Mouse (Mus musculus) Muller cell, postnatal 12 days (primary cell): ENCODE measurements around the gene 4933430I17Rik.
"Not testable (repeated sequence)": the region's sequence is repeated elsewhere in the genome, so short reads cannot be mapped to it uniquely, and the experiment has no call there.

Experiments used
- DNase-seq: peaks from one replicate; pipeline ENCODE4 v3.0.0-alpha.2; 2015; ENCODE audit errors: inconsistent ontology term

The 4933430I17Rik gene

DNA sequence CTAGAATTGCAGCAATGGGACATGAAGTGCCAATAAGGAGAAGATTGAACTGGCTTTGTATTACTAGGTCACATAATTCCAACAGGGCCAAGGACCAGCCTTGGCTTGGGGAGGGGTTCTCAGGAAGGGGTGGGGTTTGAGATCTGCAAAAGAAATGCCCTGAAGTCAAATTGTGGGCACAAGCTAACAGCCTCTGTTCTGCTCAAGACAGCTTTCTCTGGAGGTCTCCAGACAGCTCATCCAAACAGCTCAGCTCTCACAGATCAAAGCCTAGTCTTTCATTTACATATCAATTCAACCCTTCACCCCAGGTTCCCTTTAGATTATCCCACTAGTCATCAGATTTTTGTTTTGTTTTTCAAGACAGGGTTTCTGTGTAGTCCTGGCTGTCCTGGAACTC is 19.6 kb downstream of the 4933430I17Rik start:
- no peak for DNase-seq

DNA sequence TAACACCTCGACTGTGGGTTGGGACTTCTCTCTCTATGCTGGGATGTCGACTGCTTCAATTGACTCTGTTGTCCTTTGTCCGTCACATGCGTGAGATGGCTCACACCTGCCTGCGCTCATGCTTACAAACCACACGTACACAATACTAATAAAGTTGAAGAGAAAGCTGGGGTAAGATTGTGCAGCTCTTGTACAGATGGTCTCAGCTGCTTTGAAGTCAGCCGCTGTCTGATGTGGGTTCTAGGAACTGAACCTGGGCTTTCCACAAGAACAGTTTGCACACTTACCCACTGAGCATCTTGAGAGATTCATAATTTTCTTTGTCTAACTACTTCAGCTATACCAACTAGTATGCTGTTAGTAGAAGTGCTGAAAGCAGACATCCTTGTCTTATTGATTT is 26.8 kb downstream of the 4933430I17Rik start:
- no peak for DNase-seq

DNA sequence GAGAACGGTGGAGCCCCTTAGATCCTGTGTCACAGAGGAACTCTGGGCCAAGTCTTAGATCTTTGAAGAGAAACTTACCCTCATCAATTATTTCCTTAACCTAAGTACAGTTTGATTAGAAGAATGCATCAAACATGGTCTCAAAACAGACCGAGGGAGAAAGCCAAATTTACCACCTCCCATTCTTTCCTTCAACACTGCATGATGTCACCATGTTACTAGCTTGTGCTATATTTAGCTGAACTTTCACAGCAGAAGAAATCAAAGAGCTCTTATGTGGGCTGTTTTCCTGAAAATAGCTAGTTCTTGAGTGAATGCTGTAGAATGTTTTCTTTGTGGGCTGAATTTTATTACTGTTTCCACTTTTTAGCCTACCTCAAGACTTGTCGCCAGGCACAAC is 32.3 kb downstream of the 4933430I17Rik start:
- peak; percentile 16 for DNase-seq

DNA sequence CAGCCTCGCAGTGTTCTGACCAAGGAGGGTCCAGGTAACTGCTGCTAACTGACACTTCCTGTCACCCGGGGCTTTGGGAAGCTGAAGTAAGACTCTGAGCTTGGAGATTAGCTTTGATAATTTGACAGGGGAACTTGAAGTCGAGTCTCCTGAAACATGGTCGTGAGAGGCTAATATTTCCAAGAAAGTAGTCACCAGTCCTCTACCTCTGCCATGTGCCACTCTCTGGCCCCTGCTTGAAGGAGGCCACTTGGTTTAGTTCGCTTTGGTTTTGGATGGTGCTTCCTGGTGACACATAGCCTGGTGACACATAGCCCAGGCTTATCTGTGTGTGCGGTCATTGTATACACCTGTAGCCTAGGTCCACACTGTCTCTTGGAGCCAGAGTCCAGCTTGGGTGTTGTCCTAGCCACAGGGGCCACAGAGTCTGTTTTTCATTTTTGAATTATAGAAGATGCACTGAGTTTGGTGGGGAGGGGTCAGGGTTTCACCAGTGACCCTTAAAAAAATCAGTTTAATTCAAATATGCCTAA is 34.7 kb downstream of the 4933430I17Rik start, which contains the start of gene Rgs3:
Gene Rgs3, plus strand, starts transcription at position 51 of the 533 bp plus-strand sequence.
- no peak for DNase-seq

DNA sequence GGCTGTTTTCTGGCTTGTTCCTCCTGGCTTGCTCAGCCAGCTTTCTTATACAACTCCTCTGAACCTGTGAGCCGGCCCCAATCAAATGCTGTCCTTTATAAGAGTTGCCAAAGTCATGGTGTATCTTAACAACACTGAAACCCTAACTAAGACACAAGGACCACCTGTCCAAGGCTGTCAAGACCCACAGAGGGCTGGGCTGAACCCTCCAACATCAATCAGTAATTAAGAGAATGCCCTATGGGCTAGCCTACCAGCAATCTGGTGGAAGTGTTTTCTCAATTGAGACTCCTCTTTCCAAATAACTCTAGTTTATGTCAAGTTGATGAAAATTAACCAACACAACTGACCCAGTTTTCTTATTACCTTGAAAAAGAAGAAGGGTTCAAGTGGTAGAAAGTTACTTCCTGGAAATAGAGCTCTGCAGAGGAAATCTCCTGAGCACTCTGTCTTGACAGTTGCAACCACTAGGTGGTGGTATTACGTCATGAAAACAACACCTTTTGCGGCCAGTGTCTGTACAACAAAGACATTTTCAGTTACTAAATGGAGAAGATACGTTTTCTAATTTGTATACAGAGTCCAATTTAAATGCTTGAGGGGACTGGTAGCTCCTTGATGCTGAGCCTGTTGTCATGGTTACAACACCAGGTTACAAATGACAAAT is 35.9 kb downstream of the 4933430I17Rik start:
- peak; percentile 54 for DNase-seq

DNA sequence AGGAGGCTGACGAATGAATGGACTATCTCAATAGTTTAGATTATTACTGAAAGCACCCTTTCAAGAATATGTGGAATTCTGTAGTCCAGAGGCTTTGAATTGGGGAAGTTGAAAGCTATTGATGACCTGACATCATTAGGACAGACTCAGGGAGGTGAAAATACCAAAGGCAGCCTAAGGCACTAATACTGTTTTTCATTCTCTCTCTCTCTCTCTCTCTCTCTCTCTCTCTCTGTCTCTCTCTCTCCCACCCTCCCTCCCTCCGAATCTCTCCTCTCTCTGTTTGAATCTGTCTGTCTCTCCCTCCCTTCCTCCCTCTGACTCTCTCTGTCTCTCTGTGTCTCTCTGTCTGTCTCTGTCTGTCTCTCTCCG is 36.4 kb downstream of the 4933430I17Rik start:
- DNase-seq, result no peak

DNA sequence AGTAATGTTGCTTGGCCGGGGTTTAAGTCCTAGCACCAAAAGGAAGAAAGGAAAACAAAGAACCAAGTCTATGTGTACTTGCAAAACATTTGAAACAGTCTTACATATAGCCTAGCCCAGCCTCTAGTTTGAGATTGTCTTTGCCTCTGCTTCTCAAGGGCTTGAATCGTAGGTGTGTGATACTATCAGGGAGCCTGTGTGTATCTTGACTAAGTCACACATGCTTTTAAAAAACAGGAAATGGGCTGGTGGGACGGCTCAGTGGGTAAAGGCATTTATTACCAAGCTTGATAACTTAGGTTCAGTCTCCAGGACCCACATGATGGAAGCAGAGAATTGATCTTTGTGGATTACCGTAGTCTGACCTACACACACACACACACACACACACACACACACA is 36.8 kb downstream of the 4933430I17Rik start:
- no peak for DNase-seq

DNA sequence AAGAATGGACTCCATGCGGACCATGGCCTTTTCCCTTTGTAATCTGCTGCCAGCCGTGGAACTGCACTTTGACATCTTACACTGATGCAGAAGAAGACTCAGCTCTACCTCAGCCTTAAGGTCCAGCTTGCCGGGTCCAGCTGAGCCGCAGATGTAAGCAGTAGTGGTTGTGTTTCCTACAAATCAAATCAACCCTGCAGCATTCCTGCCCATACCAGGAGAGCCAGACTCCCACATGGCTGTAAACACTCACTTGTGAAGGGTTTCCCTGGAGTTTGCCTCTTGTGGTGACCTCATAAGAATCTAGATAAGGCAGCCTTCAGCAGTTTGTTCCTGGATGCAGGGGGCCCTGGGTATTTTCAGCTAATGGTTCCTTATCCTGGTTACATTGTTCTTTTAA is 41.4 kb downstream of the 4933430I17Rik start:
- DNase-seq, result no peak

DNA sequence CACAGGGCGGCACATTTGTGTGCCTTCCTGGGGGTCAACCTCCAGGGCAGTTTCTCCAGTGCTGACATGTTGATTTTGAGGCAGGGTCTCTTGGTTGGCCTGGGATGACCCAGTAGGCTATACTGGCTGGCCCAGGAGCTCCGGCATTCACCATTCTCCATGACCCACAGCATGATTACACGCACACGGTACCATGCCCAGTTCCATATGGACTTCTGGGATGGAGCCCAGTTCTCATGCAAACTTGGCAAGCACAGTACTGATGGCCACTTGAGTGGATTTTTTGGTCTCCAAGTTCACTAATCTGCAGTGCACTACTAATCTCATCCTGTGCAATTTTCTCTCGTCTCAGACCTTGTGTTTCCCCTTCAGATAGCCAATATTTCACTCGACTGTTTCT is 42.5 kb downstream of the 4933430I17Rik start:
- DNase-seq, result no peak

DNA sequence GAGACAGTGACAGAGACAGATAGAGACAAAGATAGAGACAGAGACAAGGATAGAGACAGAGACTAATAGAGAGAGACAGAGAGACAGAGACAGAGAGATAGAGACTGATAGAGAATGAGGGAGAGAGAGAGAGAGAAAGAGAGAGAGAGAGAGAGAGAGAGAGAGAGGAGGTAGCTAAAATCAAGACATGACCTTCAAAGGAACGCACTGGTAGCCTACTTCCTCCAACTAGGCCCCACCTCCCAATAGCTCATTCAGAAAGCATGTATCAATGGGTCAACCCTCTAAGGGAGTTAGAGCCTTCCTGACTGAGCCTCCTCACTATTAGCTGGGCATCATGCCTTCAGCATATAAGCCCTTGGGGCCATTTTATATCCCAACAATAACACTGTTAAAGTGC is 43.2 kb downstream of the 4933430I17Rik start:
- no peak for DNase-seq

DNA sequence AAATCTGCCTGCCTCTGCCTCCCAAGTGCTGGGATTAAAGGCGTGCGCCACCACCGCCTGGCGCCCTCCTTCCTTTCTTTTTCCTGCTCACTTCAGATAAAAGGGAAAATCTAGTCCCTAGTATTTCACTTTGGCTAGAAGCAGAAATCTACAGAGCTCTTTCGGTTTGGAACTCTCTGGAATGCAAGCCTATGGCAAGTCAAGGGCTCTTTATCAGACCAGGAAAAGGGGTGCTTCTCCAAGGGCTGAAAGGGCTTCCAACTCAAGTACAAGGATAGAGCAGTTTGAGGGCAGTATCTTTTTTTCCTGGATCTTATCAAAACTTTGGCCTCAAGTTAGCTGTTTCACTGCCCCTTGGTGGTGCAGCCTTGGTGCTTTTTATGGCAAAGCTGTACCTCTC is 44.4 kb downstream of the 4933430I17Rik start:
- no peak for DNase-seq

DNA sequence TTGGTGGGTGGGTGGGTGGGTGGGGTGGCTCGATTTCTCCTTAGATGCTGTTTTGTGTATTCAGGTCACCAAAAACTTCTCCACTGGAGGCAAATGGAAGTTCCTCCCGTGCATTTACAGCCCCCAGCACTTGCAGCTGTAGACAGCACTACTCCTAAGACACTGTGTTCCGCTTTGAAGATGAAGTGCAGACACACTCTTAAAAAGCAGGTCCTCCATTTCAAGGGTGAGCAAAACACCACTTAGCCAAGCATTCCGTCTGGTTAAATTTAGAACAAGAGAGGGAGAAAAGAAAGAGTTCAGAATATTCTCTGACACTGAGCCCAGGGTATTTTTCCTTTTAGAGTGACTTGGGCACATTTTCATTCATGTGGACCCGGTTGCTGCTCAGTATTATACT is 44.9 kb downstream of the 4933430I17Rik start:
- DNase-seq, result no peak

DNA sequence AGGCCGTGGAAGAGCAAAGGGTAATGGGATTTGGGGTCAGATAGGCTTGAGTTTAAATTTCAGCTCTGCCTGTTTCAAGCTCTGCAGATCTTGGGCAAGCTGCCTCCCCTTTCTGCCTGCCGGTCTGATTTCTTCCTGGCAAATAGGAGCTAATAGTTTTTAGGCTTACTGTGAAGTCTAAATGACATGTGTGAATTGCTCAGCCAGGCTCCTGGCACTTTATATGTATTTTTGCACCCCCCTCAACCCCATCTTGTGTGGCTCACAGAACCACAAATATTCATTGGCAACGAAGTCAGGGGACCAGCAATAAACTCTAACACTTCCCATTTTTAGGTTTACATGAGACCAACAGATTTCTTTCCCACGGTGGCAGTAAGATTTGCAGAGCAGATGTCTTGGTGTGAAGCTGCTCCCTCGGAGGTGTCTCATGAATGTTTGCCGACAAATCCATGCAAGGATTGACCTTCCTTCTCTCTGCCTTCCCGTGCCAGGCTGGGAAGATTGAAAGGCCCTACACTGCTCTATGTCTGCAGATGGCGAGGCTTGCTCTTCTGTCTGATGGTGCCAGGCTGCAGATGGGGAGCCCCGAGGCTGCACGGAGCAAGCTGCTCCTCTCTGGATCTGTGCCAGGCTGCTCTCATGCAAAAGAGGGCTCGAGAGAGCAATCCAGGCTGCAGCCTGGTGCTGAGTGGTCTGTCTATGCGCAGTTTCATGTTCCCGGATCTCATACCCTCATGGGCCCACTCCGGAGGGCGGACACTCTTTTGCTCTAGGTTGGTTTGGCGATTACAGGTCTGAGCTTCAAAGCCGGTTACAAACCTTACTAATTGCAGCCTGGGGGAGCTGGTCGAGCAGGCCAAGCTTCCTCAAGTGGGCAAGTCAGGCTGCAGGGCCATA is 57.4 kb downstream of the 4933430I17Rik start:
- peak; percentile 67 for DNase-seq

DNA sequence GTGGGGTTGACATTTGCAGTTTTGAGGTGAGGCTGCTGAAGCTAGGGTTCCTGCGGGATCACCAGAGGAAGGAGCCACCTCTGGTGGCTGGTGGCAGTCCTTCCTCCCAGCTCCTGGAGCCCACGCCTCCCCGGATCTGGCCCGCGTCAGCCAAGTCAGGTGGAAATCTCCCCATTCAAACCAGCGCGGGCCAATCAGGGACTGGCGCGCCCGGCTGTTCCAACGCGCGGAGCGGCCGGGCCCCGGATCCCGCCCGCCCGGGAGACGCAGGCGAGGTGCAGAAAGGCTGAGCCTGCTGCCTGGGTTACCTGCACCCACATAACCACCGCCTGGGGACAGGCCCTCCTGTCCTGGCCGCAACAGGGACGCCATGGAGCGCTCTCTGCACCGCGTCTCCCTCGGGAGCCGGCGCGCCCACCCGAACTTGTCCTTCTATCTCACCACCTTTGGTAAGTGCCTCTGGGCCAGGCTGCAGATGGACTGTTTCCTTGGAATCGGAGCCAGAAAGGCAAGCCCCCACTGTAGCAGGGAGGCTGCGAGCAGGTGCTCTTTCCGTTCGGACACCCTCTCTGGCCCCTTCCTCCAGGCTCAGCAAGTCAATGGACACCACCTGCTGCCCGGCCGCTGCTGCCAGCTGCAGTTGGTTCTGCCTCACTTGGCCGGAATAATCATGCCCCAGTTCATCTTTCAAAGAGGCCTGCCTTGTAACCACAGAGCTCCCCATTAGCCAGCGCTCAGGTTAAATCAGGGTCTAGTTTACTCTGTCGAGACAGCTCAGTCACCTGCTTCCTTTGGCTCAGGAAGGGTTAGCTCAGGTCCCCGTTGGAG is 58.3 kb downstream of the 4933430I17Rik start:
- DNase-seq, result peak; percentile 89

DNA sequence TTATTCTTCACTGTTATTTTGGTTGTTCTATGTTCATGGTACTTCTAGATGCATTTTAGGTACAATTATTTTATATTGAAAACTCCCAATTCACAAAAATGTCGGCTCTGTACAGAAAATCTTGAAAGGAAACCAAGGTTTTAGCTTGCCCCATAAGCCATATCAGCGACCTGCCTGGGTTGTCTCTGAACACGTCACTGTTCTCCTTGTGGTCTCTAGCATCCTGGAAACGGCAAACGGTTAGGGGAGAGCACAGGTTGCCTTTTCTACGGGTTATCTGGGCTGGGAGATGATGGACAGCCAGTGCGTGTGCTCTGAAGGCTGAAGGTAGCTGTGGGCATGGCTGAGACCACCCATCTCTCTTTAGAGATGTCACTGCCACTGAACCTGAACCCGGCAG is 61.9 kb downstream of the 4933430I17Rik start:
- DNase-seq, result no peak

DNA sequence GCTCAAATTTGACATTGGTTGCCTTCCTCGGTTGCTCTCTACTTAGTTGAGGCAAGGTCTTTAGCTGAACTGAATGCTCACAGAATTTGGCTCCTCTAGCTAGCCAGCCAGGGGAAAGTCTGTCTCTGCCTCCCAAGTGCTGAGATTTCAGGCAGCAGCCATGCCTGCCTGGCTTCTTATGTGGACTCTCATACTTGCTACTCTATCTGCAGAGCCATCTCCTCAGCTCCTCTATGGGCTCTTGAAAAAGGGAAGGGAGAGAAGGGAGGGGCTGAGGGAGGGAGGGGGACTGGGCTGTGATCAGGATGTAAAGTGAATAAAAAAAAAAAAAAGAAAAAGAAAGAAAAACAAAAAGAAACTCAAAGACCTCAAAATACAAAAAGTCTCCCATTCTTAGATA is 65.7 kb downstream of the 4933430I17Rik start:
- no peak for DNase-seq

DNA sequence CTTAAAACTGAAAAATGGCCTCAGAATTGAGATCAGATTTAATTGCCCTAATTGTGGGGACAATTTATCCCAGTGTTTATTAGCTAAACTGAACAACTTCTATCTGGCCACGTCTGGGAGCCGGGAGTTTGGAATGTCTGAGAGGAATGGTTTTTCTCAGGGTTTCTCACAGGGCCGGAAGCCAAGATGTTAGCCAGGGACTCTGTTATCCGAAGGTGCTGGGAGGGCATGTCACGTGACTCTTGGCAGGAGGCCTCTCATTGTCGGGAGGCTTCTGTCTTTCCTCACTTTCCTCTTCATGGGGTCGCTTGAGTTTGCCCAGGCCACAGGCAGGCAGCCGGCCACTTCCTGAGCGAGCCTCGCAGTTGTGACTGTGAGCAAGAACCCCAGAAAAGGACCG is 66.2 kb downstream of the 4933430I17Rik start:
- no peak for DNase-seq

DNA sequence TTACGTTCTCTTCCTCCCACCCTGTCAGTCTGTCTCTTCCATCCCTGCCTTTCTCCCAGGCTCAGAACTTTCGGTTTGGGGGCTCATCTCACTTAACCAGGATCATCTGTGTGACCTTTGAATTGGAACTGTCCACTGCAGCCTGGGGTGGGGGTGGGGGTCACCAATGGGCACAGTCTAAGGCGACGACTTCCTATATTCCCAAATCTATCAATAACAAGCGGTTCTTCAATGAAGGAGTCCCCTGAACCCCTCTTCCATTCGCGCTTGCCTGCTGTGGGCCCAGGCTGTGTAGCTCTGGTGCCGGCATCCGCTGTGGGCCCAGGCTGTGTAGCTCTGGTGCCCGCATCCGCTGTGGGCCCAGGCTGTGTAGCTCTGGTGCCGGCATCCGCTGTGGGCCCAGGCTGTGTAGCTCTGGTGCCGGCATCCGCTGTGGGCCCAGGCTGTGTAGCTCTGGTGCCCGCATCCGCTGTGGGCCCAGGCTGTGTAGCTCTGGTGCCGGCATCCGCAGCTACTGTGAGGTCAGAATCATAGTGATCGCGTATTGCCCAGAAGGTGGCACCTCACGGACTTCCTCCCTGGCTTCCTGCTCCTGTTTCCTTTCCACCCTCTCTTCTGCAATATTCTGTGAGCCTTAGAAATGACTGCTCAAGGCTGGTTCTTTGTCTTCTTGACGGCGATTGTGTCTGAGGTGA is 68.5 kb downstream of the 4933430I17Rik start:
- DNase-seq, result not testable (repeated sequence)

DNA sequence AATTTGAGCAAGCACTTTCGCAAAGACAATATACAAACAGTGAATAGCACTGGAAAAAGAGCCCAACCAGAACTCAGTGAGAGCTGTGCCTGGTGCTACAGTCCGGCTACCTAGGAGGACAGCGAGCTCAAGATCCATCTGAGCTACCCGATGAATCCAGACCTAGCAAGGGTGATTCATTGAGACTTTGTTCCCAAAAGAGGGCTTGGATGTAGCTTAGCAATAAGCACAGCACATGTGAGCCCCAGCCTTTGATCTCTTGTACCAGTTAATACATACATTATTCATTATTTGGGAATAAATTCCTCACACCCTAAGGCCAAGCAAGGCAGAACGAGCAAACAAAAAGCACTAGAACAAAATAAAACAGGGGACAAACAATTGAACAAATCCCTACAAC is 69.3 kb downstream of the 4933430I17Rik start:
- no peak for DNase-seq

DNA sequence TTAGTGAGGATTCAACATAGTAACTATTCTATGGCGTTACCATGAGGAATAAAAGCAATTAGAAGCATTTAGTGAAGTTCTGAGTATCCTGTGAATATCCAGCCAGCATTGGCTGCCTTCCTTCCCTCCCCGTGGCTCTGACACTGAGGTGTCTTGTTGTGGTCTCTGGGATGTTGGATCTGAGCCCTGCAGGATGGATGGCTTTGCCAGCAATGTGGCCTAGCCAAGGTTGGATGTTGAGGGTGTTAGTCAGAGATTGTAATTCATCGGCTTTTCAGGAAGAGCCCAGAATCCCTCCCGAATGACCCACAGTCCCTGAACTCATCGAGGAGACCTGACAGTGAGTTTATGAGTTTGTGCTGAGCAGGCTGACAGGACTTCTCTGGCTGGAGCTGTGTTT is 70.9 kb downstream of the 4933430I17Rik start:
- DNase-seq, result peak; percentile 94
